Mouse (Mus musculus) frontal cortex, postnatal 14 days (tissue): ENCODE data around the gene Id2.

ENCODE experiments used
- DNase-seq, 2 experiments: peaks; one replicate each; pipeline ENCODE4 v3.0.0; 2022; ENCODE audit warnings: low spot score in 2 of 2

The Id2 gene

GRCm38 (mm10) chr12:25083260-25084178 is 13.4 kb downstream of the Id2 start:
- DNase-seq, result no peak

DNA sequence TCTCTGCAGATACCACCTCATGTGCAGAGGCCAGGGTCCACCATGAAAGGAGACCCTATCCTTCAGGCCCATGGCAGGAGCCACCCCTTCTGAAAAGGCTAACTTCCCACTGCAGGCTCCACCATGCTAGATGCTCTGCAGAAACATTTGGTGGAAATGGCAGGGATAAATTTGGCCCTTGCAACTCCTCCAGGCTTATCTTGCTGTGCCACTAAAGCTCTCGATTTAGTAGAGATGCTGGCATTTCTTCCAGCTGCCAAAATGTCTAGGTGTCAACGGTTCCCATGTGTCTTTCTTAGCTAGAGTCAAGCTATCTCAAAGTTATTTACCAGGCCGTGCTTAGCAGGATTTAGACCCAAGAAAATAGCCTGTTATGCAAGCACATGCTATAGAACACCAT is 22.6 kb downstream of the Id2 start:
- DNase-seq, result no peak

GRCm38 (mm10) chr12:25073374-25073773 is 23.6 kb downstream of the Id2 start:
- no peak for DNase-seq

- DNase-seq, result no peak
Observed at GRCm38 (mm10) chr12:25062264-25062663, 34.7 kb downstream of the Id2 start.

- DNase-seq, result no peak
Observed at GRCm38 (mm10) chr12:25060901-25061300, 36.0 kb downstream of the Id2 start.

DNA sequence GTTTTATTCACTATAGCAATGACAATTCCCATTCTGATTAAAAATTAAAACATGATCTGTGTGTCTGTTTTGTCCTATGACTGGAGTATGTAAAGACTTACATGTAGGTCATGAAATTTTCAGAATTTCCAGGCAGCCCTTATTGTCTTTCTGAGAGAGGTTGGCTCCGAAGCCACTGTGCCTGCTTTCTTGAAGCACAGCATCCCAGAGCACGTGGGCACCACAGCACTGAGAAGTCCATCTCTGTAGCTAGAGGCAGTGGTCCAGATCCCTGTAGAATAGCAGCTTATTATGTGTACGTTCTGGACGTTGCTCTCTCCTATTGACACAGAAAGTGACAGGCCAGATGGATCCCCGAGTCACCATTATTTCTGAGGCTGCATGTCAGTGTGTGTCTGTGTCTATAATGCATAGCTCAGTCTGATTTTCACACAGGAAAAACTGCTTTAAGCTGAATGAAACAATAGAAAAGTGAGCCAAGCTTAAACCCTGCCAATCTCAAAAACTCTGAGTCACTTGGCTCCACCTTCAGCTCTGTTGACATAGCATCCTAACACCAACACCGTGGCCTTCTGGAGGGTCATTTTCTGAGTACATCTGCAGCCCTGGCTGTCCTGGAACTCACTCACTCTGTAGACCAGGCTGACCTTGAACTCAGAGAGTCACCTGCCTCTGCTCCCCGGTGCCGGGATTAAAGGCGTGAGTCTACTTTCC is 37.3 kb downstream of the Id2 start:
- no peak for DNase-seq

DNA sequence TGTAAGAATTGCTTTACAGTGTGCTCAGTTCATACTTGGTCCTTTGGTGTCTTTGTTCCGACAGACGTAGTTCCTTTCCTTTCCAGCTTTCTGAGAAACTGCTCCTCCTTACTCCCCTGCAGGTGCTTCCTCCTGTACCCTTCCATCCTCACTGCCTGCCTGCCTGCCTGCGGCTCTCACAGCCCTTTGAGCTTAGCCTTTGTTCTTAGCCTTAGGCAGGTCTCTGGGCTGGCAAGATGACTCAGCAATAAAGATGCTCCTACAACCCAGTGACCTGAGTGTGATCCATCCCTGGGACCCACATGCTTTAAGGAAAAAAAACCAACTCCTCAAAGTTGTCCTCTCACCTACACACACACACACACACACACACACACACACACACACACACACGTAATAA is 42.0 kb downstream of the Id2 start:
- no peak for DNase-seq

DNA sequence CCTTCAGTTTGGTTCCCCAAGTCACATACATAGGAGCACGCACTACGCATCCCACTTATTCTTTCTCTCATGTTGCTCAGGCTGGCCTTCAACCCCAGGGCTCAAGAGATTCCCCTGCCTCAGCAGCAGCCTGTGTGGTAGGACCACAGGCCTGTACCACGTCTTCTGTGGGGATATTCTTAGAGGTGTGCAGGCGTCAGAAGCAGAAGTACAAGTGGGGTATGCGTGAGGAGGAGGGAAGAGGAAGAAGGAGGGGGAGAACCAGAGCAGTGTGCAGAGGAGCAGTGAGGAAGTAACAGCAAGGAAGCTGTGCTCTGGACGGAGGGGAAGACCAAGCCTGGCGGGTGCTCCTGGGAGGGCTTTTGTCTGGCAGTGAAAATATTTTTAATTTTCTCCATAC is 42.4 kb downstream of the Id2 start:
- no peak for DNase-seq

DNA sequence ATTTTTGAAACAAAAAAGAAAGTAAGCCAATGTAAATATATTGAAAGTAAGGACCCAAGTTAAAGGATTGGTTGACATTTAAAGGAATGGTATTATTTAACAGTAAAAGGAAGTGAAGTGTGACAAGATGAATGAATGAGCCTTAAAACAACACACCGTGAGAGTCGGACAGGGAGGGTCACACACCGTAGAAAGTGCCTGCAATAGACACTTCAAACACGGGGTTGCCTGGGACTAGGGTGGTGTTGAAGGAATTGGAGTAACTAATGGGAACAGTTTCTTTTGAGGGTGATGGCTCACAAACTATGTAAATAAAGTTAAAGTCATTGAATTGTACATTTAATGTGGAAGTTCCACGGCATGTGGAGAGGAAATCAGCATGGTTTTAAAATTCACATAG is 47.7 kb downstream of the Id2 start:
- no peak for DNase-seq

DNA sequence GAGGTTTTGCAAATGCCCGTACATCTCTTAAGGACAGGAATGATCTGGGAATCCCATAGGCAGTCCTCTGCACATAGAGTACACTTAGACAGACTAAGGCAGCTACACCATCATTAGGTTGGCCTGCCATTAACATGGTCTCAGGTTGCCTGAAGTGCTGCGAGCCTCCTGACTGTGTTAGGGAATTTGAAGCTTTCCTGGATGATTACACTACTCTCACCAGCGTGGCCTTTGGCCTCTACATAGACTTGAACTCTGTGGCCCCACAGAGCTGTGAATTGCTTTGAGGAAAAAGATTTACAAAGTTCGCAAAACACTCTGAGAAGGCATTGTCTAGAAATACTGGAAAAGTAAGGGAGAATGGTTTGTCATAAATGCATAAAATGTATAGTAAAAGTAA is 52.4 kb downstream of the Id2 start:
- DNase-seq, result no peak

GRCm38 (mm10) chr12:25044056-25044455 is 52.9 kb downstream of the Id2 start:
- no peak for DNase-seq
